In genomic region chr15:80174598-80174875, GRCm38 (mm10) we compare ENCODE assay signal across 8 mouse cellular contexts. TPM values are rescaled to one million over a fixed set of nuclear protein-coding genes. Genes with fewer than 3 reads are reported as not detected.
DNase-seq lines count a peak whose midpoint lies in the region; ATAC-seq and TF ChIP-seq lines count a peak whose summit lies in the region.

No protein-coding gene starts in this region.

- peaks cover 57% of the 10 kb centered on the region for H3K4me1 ChIP-seq in E14TG2a.4 (replicated peaks; ENCODE audit: low read depth, low read length)
- peaks cover 32% of the 10 kb centered on the region for H3K4me1 ChIP-seq in forebrain, embryonic 13.5 days
- H3K4me1 ChIP-seq in liver, embryonic 16.5 days (ENCODE audit: control insufficient read depth, low read depth, low read length): peaks cover 2% of the 10 kb centered on the region; the same call in 1 of the 2 replicates

- H3K9me3 ChIP-seq in E14TG2a.4 (ENCODE audit: low read length): no peaks in the 10 kb centered on the region
- no peaks in the 10 kb centered on the region for H3K9me3 ChIP-seq in forebrain, embryonic 13.5 days (replicated peaks)
- H3K9me3 ChIP-seq in liver, embryonic 16.5 days (replicated peaks; ENCODE audit: control insufficient read depth, low read length): no peaks in the 10 kb centered on the region

- peak overlapping the region; percentile 86 for H3K4me2 ChIP-seq in forebrain, embryonic 13.5 days
- H3K4me2 ChIP-seq in liver, embryonic 16.5 days (ENCODE audit: low read depth, low read length): peak overlapping the region; percentile 62

- H3K27me3 ChIP-seq in E14TG2a.4 (ENCODE audit: insufficient read depth, low read length): peaks cover 28% of the 10 kb centered on the region
- no peaks in the 10 kb centered on the region for H3K27me3 ChIP-seq in forebrain, embryonic 13.5 days
- peaks cover 54% of the 10 kb centered on the region for H3K27me3 ChIP-seq in liver, embryonic 16.5 days (ENCODE audit: control insufficient read depth, insufficient read depth, low read depth, low read length)

- TF ChIP-seq CTCF in gastrocnemius, adult 2 months (IDR thresholded peaks at IDR 0.05): no peak
- no peak for TF ChIP-seq CTCF in E14TG2a.4 (conservative IDR thresholded peaks at IDR 0.05; ENCODE audit: low read length)

- DNase-seq in gastrocnemius, adult 2 months: no peak
- DNase-seq in gastrocnemius, adult 8-10 months (ENCODE audit: low spot score in 2 of 2): no peak
- no peak for DNase-seq in T-cell, adult 2 months (ENCODE audit: low spot score)
- DNase-seq in layer of hippocampus, postnatal 36 days: no peak

- no peaks in the 10 kb centered on the region for H3K36me3 ChIP-seq in E14TG2a.4 (ENCODE audit: insufficient read depth, low read length)
- H3K36me3 ChIP-seq in forebrain, embryonic 13.5 days (ENCODE audit: poor library complexity, severe bottlenecking): no peaks in the 10 kb centered on the region
- H3K36me3 ChIP-seq in liver, embryonic 16.5 days (ENCODE audit: control insufficient read depth, insufficient read depth): no peaks in the 10 kb centered on the region

- peak overlapping the region; percentile 82 for H3K4me3 ChIP-seq in gastrocnemius, adult 2 months
- peak overlapping the region; percentile 86 for H3K4me3 ChIP-seq in E14TG2a.4 (replicated peaks; ENCODE audit: low read length)
- H3K4me3 ChIP-seq in forebrain, embryonic 13.5 days: peak overlapping the region; percentile 95
- no peak overlapping the region; the same call in 1 of the 2 replicates for H3K4me3 ChIP-seq in liver, embryonic 16.5 days (ENCODE audit: low read depth, low read length)

- peak overlapping the region; percentile 3; the same call in 1 of the 2 replicates for H3K27ac ChIP-seq in gastrocnemius, adult 2 months
- peak overlapping the region; percentile 86 for H3K27ac ChIP-seq in forebrain, embryonic 13.5 days
- no peak overlapping the region for H3K27ac ChIP-seq in liver, embryonic 16.5 days (ENCODE audit: low read length)

- WGBS in forebrain, embryonic 13.5 days: 3% methylated on average over 5 of the region's 5 CpGs
- 14% methylated on average over 5 of the region's 5 CpGs for WGBS in liver, embryonic 16.5 days (ENCODE audit: insufficient replicate concordance)

- ATAC-seq in forebrain, embryonic 13.5 days: no peak
- ATAC-seq in liver, embryonic 16.5 days (ENCODE audit: low read depth): no peak
- no peak for ATAC-seq in megakaryocyte-erythroid progenitor cell, adult 5-6 weeks (replicated peaks; ENCODE audit: low FRiP score, low TSS enrichment, poor library complexity, severe bottlenecking)

- intact Hi-C loops in gastrocnemius, adult 2 months (cut with DNase I): no loop called here

- peak overlapping the region; percentile 97 for H3K9ac ChIP-seq in forebrain, embryonic 13.5 days
- H3K9ac ChIP-seq in liver, embryonic 16.5 days (ENCODE audit: low read depth, low read length): no peak overlapping the region

RNA-seq across cellular contexts. Expression of gene Mgat3, which starts 1.0 kb away (rescaled TPM):
- under 1 TPM; 0.61 to 0.78 TPM for total RNA-seq in gastrocnemius, adult 2 months (2021)
- total RNA-seq in gastrocnemius, adult 8-10 months (2022): 1 to 10 TPM in 1 of 4 experiments, under 1 TPM in 3; 0.29 to 1.1 (median 0.75) TPM
- polyA plus RNA-seq in forebrain, embryonic 13.5 days (2015; fragmentation: Nextera tagmentation; extraction: Ambion mirVana): 7.3 and 7.8 TPM in 2 replicates
- polyA plus RNA-seq in liver, embryonic 16.5 days (2015; fragmentation: Nextera tagmentation; extraction: Ambion mirVana): 0.36 and 0.55 TPM in 2 replicates
- not detected in 2 replicates for total RNA-seq in megakaryocyte-erythroid progenitor cell, adult 5-6 weeks (2014; fragmentation: Nextera tagmentation)
- not detected in 2 replicates for total RNA-seq in megakaryocyte-erythroid progenitor cell, adult 5-6 weeks (2017)
- 100 to 1,000 TPM; 109 to 112 TPM for total RNA-seq in layer of hippocampus, postnatal 36 days (2021)

RNA-seq across cellular contexts. Expression of gene Tab1, which starts 41.6 kb away (rescaled TPM):
- total RNA-seq in gastrocnemius, adult 2 months (2021): 10 to 100 TPM; 13.0 to 16.1 TPM
- total RNA-seq in gastrocnemius, adult 8-10 months (2022): 10 to 100 TPM; 11.5 to 13.6 (median 12.8) TPM
- polyA plus RNA-seq in forebrain, embryonic 13.5 days (2015; fragmentation: Nextera tagmentation; extraction: Ambion mirVana): 36.6 and 42.4 TPM in 2 replicates
- 11.3 and 12.2 TPM in 2 replicates for polyA plus RNA-seq in liver, embryonic 16.5 days (2015; fragmentation: Nextera tagmentation; extraction: Ambion mirVana)
- total RNA-seq in megakaryocyte-erythroid progenitor cell, adult 5-6 weeks (2014; fragmentation: Nextera tagmentation): 34.4 and 68.3 TPM in 2 replicates
- total RNA-seq in megakaryocyte-erythroid progenitor cell, adult 5-6 weeks (2017): 13.8 and 20.4 TPM in 2 replicates
- 10 to 100 TPM; 23.9 to 24.0 TPM for total RNA-seq in layer of hippocampus, postnatal 36 days (2021)

RNA-seq across cellular contexts. Expression of gene Mief1, which starts 59.3 kb away (rescaled TPM):
- total RNA-seq in gastrocnemius, adult 2 months (2021): 10 to 100 TPM; 20.6 to 24.6 TPM
- total RNA-seq in gastrocnemius, adult 8-10 months (2022): 10 to 100 TPM; 25.6 to 28.6 (median 26.4) TPM
- 39.6 and 40.3 TPM in 2 replicates for polyA plus RNA-seq in forebrain, embryonic 13.5 days (2015; fragmentation: Nextera tagmentation; extraction: Ambion mirVana)
- 14.4 and 16.0 TPM in 2 replicates for polyA plus RNA-seq in liver, embryonic 16.5 days (2015; fragmentation: Nextera tagmentation; extraction: Ambion mirVana)
- 29.0 and 36.7 TPM in 2 replicates for total RNA-seq in megakaryocyte-erythroid progenitor cell, adult 5-6 weeks (2014; fragmentation: Nextera tagmentation)
- total RNA-seq in megakaryocyte-erythroid progenitor cell, adult 5-6 weeks (2017): 21.2 and 25.8 TPM in 2 replicates
- 10 to 100 TPM; 30.8 to 32.4 TPM for total RNA-seq in layer of hippocampus, postnatal 36 days (2021)

Comparison
In these comparisons a context has a peak if more than half of its experiments do, and no peak if none do; other contexts are left out.
1. RNA of gene Mgat3, which starts 1.0 kb away (total RNA-seq): 109 to 112 TPM in layer of hippocampus, postnatal 36 days; 0.29 to 1.1 TPM in gastrocnemius, adult 8-10 months, 0.61 to 0.78 TPM in gastrocnemius, adult 2 months and not detected in megakaryocyte-erythroid progenitor cell, adult 5-6 weeks; every median in the first group is over 10 times any median in the second.